Mouse (Mus musculus): ENCODE measurements around the gene Ankrd26. TPM values are rescaled to one million over a fixed set of nuclear protein-coding genes. Genes with fewer than 3 reads are reported as not detected.

The Ankrd26 gene
- total and polyA plus RNA-seq, 3 experiments, result 12.7 to 27.8 (median 14.1) TPM

- Histone ChIP-seq H3K36me3 (ENCODE audit: control insufficient read depth in 1 of 2, insufficient read depth in 2 of 2, low read length in 2 of 2) (no peaks in the 10 kb centered on the region), H3K9me3 (replicated peaks; ENCODE audit: insufficient read depth, low read length) (no peaks in the 10 kb centered on the region), H3K27ac (ENCODE audit: control insufficient read depth, low read depth, low read length) (no peak overlapping the region), H3K9ac (ENCODE audit: control insufficient read depth, low read depth, low read length, poor library complexity, severe bottlenecking) (no peak overlapping the region), H3K79me2 (ENCODE audit: control insufficient read depth, insufficient read depth, low read length, poor library complexity) (no peaks in the 10 kb centered on the region), H3K4me3 (ENCODE audit: control insufficient read depth in 1 of 2, insufficient read depth in 1 of 2, low read depth in 2 of 2, low read length in 2 of 2) (no peak overlapping the region), H3K4me1 (ENCODE audit: control insufficient read depth in 1 of 2, insufficient read depth in 2 of 2, low read length in 2 of 2) (no peaks in the 10 kb centered on the region), H3K27me3 (ENCODE audit: control insufficient read depth in 1 of 2, insufficient read depth in 2 of 2, low read length in 2 of 2) (no peaks in the 10 kb centered on the region)
- DNase-seq (ENCODE audit: low read depth, low spot score), result no peak
- TF ChIP-seq JUND (IDR thresholded peaks at IDR 0.05; ENCODE audit: low read depth, low read length) (no peak), ZKSCAN1 (IDR thresholded peaks at IDR 0.05; ENCODE audit: low read depth, low read length) (no peak), MYC (IDR thresholded peaks at IDR 0.05; ENCODE audit: low read depth, low read length) (no peak), MAFK (IDR thresholded peaks at IDR 0.05; ENCODE audit: borderline replicate concordance, low read depth, low read length) (no peak), ELF1 (IDR thresholded peaks at IDR 0.05; ENCODE audit: low read depth, low read length) (no peak), KAT2A (conservative IDR thresholded peaks at IDR 0.05; ENCODE audit: low read depth, low read length) (no peak), NRF1 (IDR thresholded peaks at IDR 0.05; ENCODE audit: insufficient read depth, low read depth, low read length, poor library complexity, severe bottlenecking) (no peak), CHD1 (IDR thresholded peaks at IDR 0.05; ENCODE audit: low read depth, low read length) (no peak), ZC3H11A (IDR thresholded peaks at IDR 0.05; ENCODE audit: low read depth, low read length) (no peak), USF1 (IDR thresholded peaks at IDR 0.05; ENCODE audit: low read depth, low read length) (no peak), RCOR1 (IDR thresholded peaks at IDR 0.05; ENCODE audit: low read depth, low read length) (no peak), ZMIZ1 (IDR thresholded peaks at IDR 0.05; ENCODE audit: low read depth, low read length) (no peak), POLR2AphosphoS2 (IDR thresholded peaks at IDR 0.05; ENCODE audit: low read length) (no peak), TCF12 (IDR thresholded peaks at IDR 0.05; ENCODE audit: low read depth, low read length) (no peak), SIN3A (IDR thresholded peaks at IDR 0.05; ENCODE audit: low read length) (no peak), SMC3 (IDR thresholded peaks at IDR 0.05; ENCODE audit: low read depth, low read length) (no peak), GATA1 (IDR thresholded peaks at IDR 0.05; ENCODE audit: low read depth, low read length) (no peak), NELFE (IDR thresholded peaks at IDR 0.05; ENCODE audit: low read depth, low read length) (no peak)
Measured at GRCm38 (mm10) chr6:118593377-118594061, 31.5 kb upstream of the Ankrd26 start.

- Histone ChIP-seq H3K27ac (ENCODE audit: control insufficient read depth, low read depth, low read length) (no peak overlapping the region), H3K36me3 (ENCODE audit: control insufficient read depth in 1 of 2, insufficient read depth in 2 of 2, low read length in 2 of 2) (no peaks in the 10 kb centered on the region), H3K9me3 (replicated peaks; ENCODE audit: insufficient read depth, low read length) (no peaks in the 10 kb centered on the region), H3K27me3 (ENCODE audit: control insufficient read depth in 1 of 2, insufficient read depth in 2 of 2, low read length in 2 of 2) (no peaks in the 10 kb centered on the region), H3K9ac (ENCODE audit: control insufficient read depth, low read depth, low read length, poor library complexity, severe bottlenecking) (no peak overlapping the region), H3K4me1 (ENCODE audit: control insufficient read depth in 1 of 2, insufficient read depth in 2 of 2, low read length in 2 of 2) (no peaks in the 10 kb centered on the region), H3K4me3 (ENCODE audit: control insufficient read depth in 1 of 2, insufficient read depth in 1 of 2, low read depth in 2 of 2, low read length in 2 of 2) (no peak overlapping the region), H3K79me2 (ENCODE audit: control insufficient read depth, insufficient read depth, low read length, poor library complexity) (no peaks in the 10 kb centered on the region)
- no peak for TF ChIP-seq USF1 (IDR thresholded peaks at IDR 0.05; ENCODE audit: low read depth, low read length)
- TF ChIP-seq RAD21 (IDR thresholded peaks at IDR 0.05; ENCODE audit: low read depth, low read length), result no peak
- no peak for TF ChIP-seq TAL1 (IDR thresholded peaks at IDR 0.05; ENCODE audit: low read length)
- no peak for TF ChIP-seq RCOR1 (IDR thresholded peaks at IDR 0.05; ENCODE audit: low read depth, low read length)
- TF ChIP-seq KAT2A (conservative IDR thresholded peaks at IDR 0.05; ENCODE audit: low read depth, low read length), result no peak
- TF ChIP-seq ZNF384 (IDR thresholded peaks at IDR 0.05; ENCODE audit: low read depth, low read length), result no peak
- no peak for TF ChIP-seq MEF2A (IDR thresholded peaks at IDR 0.05; ENCODE audit: extremely low read depth, insufficient replicate concordance, low read depth, low read length, poor library complexity, severe bottlenecking)
- TF ChIP-seq POLR2A (IDR thresholded peaks at IDR 0.05; ENCODE audit: control insufficient read depth in 1 of 2, insufficient read depth in 1 of 2, low read depth in 1 of 2, low read length in 2 of 2, poor library complexity in 1 of 2), result no peak
- no peak for TF ChIP-seq USF2 (IDR thresholded peaks at IDR 0.05; ENCODE audit: borderline replicate concordance in 1 of 2, insufficient read depth in 1 of 2, low read depth in 1 of 2, low read length in 2 of 2)
- TF ChIP-seq CTCF (IDR thresholded peaks at IDR 0.05 in 2 of 3, conservative IDR thresholded peaks at IDR 0.05 in 1 of 3; ENCODE audit: control insufficient read depth in 1 of 3, insufficient read depth in 1 of 3, low read depth in 2 of 3, low read length in 3 of 3, poor library complexity in 1 of 3, severe bottlenecking in 1 of 3), result no peak
- no peak for TF ChIP-seq TBP (IDR thresholded peaks at IDR 0.05; ENCODE audit: low read depth, low read length)
- no peak for TF ChIP-seq GABPA (IDR thresholded peaks at IDR 0.05; ENCODE audit: low read depth, low read length)
- TF ChIP-seq MYC (IDR thresholded peaks at IDR 0.05; ENCODE audit: low read depth, low read length), result no peak
- no peak for TF ChIP-seq BHLHE40 (IDR thresholded peaks at IDR 0.05; ENCODE audit: borderline replicate concordance, low read depth, low read length)
- no peak for DNase-seq (ENCODE audit: low read depth, low spot score)
Measured at GRCm38 (mm10) chr6:118592662-118593376, 30.8 kb upstream of the Ankrd26 start.
